Mouse (Mus musculus): ENCODE data around the gene Gm20532.
A peak's percentile ranks its signal among the peaks of the same experiment; 100 is the strongest.

Gm20532 gene

GRCm38 (mm10) chr2:26646643-26647293, 60.3 kb downstream of the Gm20532 start:
- DNase-seq (ENCODE audit: low spot score) = peak; percentile 60

- DNase-seq (ENCODE audit: low spot score) = no peak
Observed at GRCm38 (mm10) chr2:26654687-26655086, 68.2 kb downstream of the Gm20532 start.

- no peak for DNase-seq (ENCODE audit: low spot score)
Observed at GRCm38 (mm10) chr2:26657426-26657825, 71.0 kb downstream of the Gm20532 start.

GRCm38 (mm10) chr2:26661143-26661752, 74.8 kb downstream of the Gm20532 start:
- DNase-seq (ENCODE audit: low spot score) = no peak

- DNase-seq (ENCODE audit: low spot score) = no peak
Observed at GRCm38 (mm10) chr2:26661768-26662508, 75.5 kb downstream of the Gm20532 start.

- DNase-seq (ENCODE audit: low spot score) = no peak
Observed at GRCm38 (mm10) chr2:26662509-26662882, 76.1 kb downstream of the Gm20532 start.

GRCm38 (mm10) chr2:26663112-26663511, 76.7 kb downstream of the Gm20532 start:
- no peak for DNase-seq (ENCODE audit: low spot score)

GRCm38 (mm10) chr2:26663551-26663950, 77.1 kb downstream of the Gm20532 start:
- peak; percentile 61 for DNase-seq (ENCODE audit: low spot score)

GRCm38 (mm10) chr2:26668746-26669145, 82.3 kb downstream of the Gm20532 start:
- DNase-seq (ENCODE audit: low spot score) = no peak

GRCm38 (mm10) chr2:26671182-26671581, 84.7 kb downstream of the Gm20532 start, which contains the start of gene Lcn4:
Lcn4 (minus strand) TSS chr2:26671282.
- DNase-seq (ENCODE audit: low spot score) = no peak

Measured in ovary, postnatal 14 days (tissue).